Mouse (Mus musculus): ENCODE data around the gene Camk2d. TPM values are rescaled to one million over a fixed set of nuclear protein-coding genes. Genes with fewer than 3 reads are reported as not detected.

Gene Camk2d
- total RNA-seq, 1 experiment from 2014 or later, result 66.8 TPM

- no peak for ATAC-seq (replicated peaks in 1 of 2; ENCODE audit: insufficient read depth in 1 of 2, low FRiP score in 2 of 2, low TSS enrichment in 1 of 2, low read depth in 1 of 2, poor library complexity in 2 of 2, severe bottlenecking in 2 of 2)
These were observed 273.5 kb downstream of the Camk2d start for GRCm38 (mm10) chr3:126869561-126869960.

DNA sequence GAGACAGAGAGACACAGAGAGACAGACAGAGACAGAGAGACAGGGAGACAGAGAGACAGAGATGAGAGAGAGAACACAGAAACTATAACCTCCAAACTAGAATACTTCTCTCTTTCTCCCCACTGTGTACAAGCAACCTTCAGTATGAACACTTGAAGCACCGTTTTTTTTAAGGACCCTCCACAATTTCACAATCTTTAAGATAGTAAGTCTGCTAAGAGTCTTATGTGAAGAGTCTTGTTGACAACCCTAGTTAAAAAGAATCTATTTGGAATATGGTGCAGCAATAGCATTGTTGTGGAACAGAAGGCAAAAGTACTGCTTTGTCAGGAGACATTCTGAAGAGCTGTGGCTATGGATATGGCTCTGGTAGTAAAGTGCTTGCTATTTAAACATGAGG lies 274.6 kb downstream of the Camk2d start:
- no peak for ATAC-seq (replicated peaks in 1 of 2; ENCODE audit: insufficient read depth in 1 of 2, low FRiP score in 2 of 2, low TSS enrichment in 1 of 2, low read depth in 1 of 2, poor library complexity in 2 of 2, severe bottlenecking in 2 of 2)

DNA sequence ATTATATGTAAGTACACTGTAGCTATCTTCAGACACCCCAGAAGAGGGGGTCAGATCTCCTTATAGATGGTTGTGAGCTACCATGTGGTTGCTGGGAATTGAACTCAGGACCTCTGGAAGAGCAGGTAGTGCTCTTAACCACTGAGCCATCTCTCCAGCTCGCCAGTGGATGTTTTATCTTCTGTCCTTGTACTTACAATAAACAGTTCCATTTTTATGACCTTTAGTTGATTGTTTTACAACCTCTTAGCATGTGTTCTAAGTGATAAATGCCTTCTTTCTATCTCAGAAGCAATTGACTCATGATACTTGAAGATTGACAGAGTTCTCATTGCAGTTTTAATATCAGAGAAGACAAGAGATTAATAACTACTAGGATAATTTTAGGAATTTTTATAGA lies 282.1 kb downstream of the Camk2d start:
- ATAC-seq (replicated peaks in 1 of 2; ENCODE audit: insufficient read depth in 1 of 2, low FRiP score in 2 of 2, low TSS enrichment in 1 of 2, low read depth in 1 of 2, poor library complexity in 2 of 2, severe bottlenecking in 2 of 2), result no peak

GRCm38 (mm10) chr3:126886090-126886489 lies 290.0 kb downstream of the Camk2d start:
- no peak for ATAC-seq (replicated peaks in 1 of 2; ENCODE audit: insufficient read depth in 1 of 2, low FRiP score in 2 of 2, low TSS enrichment in 1 of 2, low read depth in 1 of 2, poor library complexity in 2 of 2, severe bottlenecking in 2 of 2)

DNA sequence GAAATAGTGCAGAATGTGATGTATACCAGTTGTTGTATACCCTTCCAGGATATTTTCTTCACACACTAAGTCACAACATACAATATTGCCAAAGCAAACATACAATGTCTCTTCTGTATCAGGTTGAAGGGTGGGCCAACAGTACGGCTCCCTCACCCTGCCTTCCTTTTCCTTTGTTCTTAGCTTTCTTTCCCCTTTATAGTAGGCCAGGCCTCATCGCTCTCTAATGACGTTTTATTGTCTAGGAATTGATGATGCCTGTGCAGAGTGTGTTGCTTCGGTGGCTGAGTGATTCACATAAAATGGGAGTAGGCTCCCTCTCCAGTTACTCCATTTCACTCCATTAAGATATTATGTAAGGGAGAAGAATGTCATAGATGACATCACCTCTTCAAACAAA lies 290.5 kb downstream of the Camk2d start:
- no peak for ATAC-seq (replicated peaks in 1 of 2; ENCODE audit: insufficient read depth in 1 of 2, low FRiP score in 2 of 2, low TSS enrichment in 1 of 2, low read depth in 1 of 2, poor library complexity in 2 of 2, severe bottlenecking in 2 of 2)

Other genes with a start within 250 kb of the Camk2d start
- gene Arsj, start 232.6 kb upstream of the Camk2d start, total RNA-seq (2017), result not detected in 2 replicates